Mouse (Mus musculus): ENCODE data around the gene Nek8. TPM values are rescaled to one million over a fixed set of nuclear protein-coding genes. Genes with fewer than 3 reads are reported as not detected.

Gene Nek8
- polyA plus RNA-seq, 1 experiment from 2014 or later = 20.3 TPM

GRCm38 (mm10) chr11:78163681-78164603, 12.5 kb downstream of the Nek8 start:
- Histone ChIP-seq H3K4me2 (peak overlapping the region; percentile 76), H3K27me3 (no peaks in the 10 kb centered on the region), H3K9ac (peak overlapping the region; percentile 98), H3K4me1 (peaks cover 55% of the 10 kb centered on the region), H3K9me3 (no peaks in the 10 kb centered on the region), H3K4me3 (peak overlapping the region; percentile 81), H3K27ac (peak overlapping the region; percentile 98), H3K36me3 (peaks cover 27% of the 10 kb centered on the region)
- peak; percentile 61 for ATAC-seq (ENCODE audit: borderline replicate concordance, extremely low read depth, low FRiP score, low TSS enrichment)
- WGBS = 1% methylated on average over 22 of the region's 22 CpGs

DNA sequence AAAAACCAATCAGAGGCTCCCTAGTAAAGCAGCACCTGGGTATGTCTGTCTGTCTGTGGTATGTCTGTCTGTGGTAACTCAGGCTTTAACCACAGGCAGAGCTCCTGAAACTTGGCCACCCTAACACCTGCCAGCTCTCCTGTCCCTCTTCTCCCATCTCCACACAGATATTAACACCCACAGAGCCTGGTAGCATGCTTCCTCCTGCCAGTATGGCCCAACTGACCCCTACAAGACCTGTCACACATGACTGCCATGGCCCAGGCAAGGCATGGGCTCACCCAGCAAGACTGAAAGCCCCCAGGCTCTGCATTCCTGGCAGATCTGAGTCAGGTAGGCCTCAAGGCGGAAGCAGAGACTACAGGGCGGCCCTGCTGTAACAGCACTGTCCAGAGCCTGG, 13.4 kb downstream of the Nek8 start:
- Histone ChIP-seq H3K36me3 (peaks cover 36% of the 10 kb centered on the region), H3K27me3 (no peaks in the 10 kb centered on the region), H3K9me3 (no peaks in the 10 kb centered on the region), H3K4me2 (peak overlapping the region; percentile 76), H3K9ac (peak overlapping the region; percentile 98), H3K27ac (peak overlapping the region; percentile 98), H3K4me3 (peak overlapping the region; percentile 81), H3K4me1 (peaks cover 55% of the 10 kb centered on the region)
- WGBS = 58% methylated on average over 2 of the region's 2 CpGs
- ATAC-seq (ENCODE audit: borderline replicate concordance, extremely low read depth, low FRiP score, low TSS enrichment) = no peak

DNA sequence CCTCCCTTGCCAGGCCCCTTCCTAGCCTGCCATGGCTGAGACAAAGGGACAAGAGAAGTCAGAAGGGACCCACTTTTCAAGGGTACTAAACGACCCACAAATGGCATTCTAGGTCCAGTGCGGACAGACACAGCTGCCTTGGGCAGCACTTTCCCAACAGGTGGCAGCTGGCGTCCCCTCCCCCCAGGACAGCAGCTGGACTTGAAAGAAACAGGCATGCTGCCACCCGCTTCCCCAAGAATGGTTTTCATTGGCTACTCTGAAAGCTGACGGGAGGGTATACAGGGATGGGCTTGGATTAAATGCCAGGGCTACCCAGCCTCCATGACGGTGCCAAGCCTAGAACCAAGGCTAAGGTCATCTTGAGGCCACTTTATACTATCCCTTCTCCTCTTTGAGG, 14.0 kb downstream of the Nek8 start:
- ATAC-seq (ENCODE audit: borderline replicate concordance, extremely low read depth, low FRiP score, low TSS enrichment) = no peak
- Histone ChIP-seq H3K9me3 (no peaks in the 10 kb centered on the region), H3K4me1 (peaks cover 55% of the 10 kb centered on the region), H3K27ac (peak overlapping the region; percentile 98), H3K4me3 (peak overlapping the region; percentile 81), H3K27me3 (no peaks in the 10 kb centered on the region), H3K9ac (peak overlapping the region; percentile 98; the same call in 1 of the 2 replicates), H3K4me2 (peak overlapping the region; percentile 76), H3K36me3 (peaks cover 41% of the 10 kb centered on the region)
- 40% methylated on average over 6 of the region's 6 CpGs for WGBS

GRCm38 (mm10) chr11:78161968-78162367, 14.5 kb downstream of the Nek8 start:
- H3K4me2 ChIP-seq = peak overlapping the region; percentile 76
- 0 out of 2 replicates have a peak overlapping the region, but pooled peaks have one; percentile 3 for H3K9ac ChIP-seq
- no peaks in the 10 kb centered on the region for H3K27me3 ChIP-seq
- H3K27ac ChIP-seq = peak overlapping the region; percentile 98; the same call in 1 of the 2 replicates
- no peaks in the 10 kb centered on the region for H3K9me3 ChIP-seq
- no peak for ATAC-seq (ENCODE audit: borderline replicate concordance, extremely low read depth, low FRiP score, low TSS enrichment)
- WGBS = 44% methylated on average over 4 of the region's 4 CpGs
- peaks cover 55% of the 10 kb centered on the region for H3K4me1 ChIP-seq
- H3K36me3 ChIP-seq = peaks cover 46% of the 10 kb centered on the region
- peak overlapping the region; percentile 81; the same call in 1 of the 2 replicates for H3K4me3 ChIP-seq

DNA sequence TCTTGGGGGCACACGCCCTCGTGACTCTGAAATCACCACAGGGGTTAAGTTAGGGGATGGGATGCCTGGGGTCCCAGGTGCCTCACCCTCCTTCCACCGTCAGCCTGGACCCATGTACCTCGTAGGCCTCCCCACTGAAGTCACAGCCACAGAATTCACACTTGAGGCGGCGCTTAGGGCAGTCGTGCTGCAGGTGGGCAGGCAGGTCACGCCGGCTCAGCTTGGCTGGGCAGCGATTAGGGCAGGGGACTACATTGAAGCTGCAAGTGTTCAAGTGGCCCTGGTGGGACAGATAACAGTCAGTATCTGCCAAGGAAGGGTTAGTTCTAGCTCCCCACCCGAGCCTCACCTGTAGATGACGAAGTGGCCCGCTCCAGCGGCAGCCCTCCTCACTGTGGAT, 15.3 kb downstream of the Nek8 start:
- Histone ChIP-seq H3K4me1 (peaks cover 48% of the 10 kb centered on the region), H3K9ac (no peak overlapping the region), H3K27me3 (no peaks in the 10 kb centered on the region), H3K4me2 (no peak overlapping the region), H3K9me3 (no peaks in the 10 kb centered on the region), H3K36me3 (peaks cover 52% of the 10 kb centered on the region), H3K4me3 (no peak overlapping the region), H3K27ac (no peak overlapping the region)
- no peak for ATAC-seq (ENCODE audit: borderline replicate concordance, extremely low read depth, low FRiP score, low TSS enrichment)
- WGBS = 82% methylated on average over 14 of the region's 14 CpGs

DNA sequence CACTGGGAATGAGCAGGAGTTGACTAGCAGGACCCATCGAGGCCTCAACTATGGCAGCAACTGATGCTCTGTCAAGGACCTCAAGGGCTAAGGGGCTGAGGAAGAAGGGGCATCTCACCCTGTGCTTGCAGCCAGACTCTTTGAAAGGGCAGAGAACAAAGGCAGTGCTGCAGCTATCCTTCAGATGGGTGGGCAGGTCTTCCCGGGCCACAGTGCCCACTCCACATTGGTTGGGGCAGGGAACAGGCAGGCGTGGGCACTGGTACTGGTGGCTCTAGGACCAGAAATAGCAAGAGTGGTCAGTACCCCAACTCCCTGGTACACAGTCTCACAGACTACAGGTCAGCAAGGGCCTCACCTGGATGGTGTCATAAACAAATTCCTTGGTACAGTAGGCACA, 15.8 kb downstream of the Nek8 start:
- Histone ChIP-seq H3K27ac (no peak overlapping the region), H3K27me3 (no peaks in the 10 kb centered on the region), H3K9me3 (no peaks in the 10 kb centered on the region), H3K36me3 (peaks cover 57% of the 10 kb centered on the region), H3K9ac (no peak overlapping the region), H3K4me2 (no peak overlapping the region), H3K4me3 (no peak overlapping the region), H3K4me1 (peaks cover 43% of the 10 kb centered on the region)
- WGBS = 85% methylated on average over 3 of the region's 3 CpGs
- ATAC-seq (ENCODE audit: borderline replicate concordance, extremely low read depth, low FRiP score, low TSS enrichment) = no peak

GRCm38 (mm10) chr11:78160171-78160570, 16.3 kb downstream of the Nek8 start:
- ATAC-seq (ENCODE audit: borderline replicate concordance, extremely low read depth, low FRiP score, low TSS enrichment) = no peak
- H3K27me3 ChIP-seq = no peaks in the 10 kb centered on the region
- WGBS = 67% methylated on average over 18 of the region's 18 CpGs
- no peak overlapping the region for H3K4me3 ChIP-seq
- no peak overlapping the region for H3K4me2 ChIP-seq
- no peak overlapping the region for H3K9ac ChIP-seq
- H3K9me3 ChIP-seq = no peaks in the 10 kb centered on the region
- H3K27ac ChIP-seq = no peak overlapping the region
- H3K4me1 ChIP-seq = peaks cover 43% of the 10 kb centered on the region
- peaks cover 62% of the 10 kb centered on the region for H3K36me3 ChIP-seq

DNA sequence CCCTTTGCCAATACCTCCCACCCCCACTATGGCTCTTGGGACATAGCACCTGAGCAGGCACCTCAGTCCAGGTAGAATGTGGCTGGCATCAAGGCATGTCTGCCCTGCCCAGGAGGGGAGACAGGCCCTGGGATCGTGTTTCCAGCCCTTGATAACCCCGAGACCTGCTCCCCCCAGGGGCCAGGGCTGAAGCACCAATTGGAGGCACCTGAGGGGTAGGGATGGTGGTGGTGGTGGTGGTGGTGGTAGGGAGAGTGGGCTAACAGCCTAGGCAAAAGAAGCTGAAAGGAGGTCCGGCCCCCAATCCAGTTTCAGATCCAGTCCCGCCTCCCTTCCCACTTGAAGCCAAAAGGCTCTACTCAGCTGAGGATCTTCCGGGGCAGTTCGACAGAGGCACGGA, 16.9 kb downstream of the Nek8 start:
- no peak for ATAC-seq (ENCODE audit: borderline replicate concordance, extremely low read depth, low FRiP score, low TSS enrichment)
- no peak overlapping the region for H3K9ac ChIP-seq
- no peak overlapping the region for H3K4me2 ChIP-seq
- H3K9me3 ChIP-seq = no peaks in the 10 kb centered on the region
- peaks cover 47% of the 10 kb centered on the region for H3K4me1 ChIP-seq
- H3K27ac ChIP-seq = peak overlapping the region; percentile 51; the same call in 1 of the 2 replicates
- WGBS = 53% methylated on average over 7 of the region's 7 CpGs
- H3K4me3 ChIP-seq = no peak overlapping the region
- H3K27me3 ChIP-seq = no peaks in the 10 kb centered on the region
- H3K36me3 ChIP-seq = peaks cover 67% of the 10 kb centered on the region

- WGBS = 23% methylated on average over 2 of the region's 2 CpGs
- peaks cover 52% of the 10 kb centered on the region for H3K4me1 ChIP-seq
These were observed 17.4 kb downstream of the Nek8 start for GRCm38 (mm10) chr11:78159096-78159495.

DNA sequence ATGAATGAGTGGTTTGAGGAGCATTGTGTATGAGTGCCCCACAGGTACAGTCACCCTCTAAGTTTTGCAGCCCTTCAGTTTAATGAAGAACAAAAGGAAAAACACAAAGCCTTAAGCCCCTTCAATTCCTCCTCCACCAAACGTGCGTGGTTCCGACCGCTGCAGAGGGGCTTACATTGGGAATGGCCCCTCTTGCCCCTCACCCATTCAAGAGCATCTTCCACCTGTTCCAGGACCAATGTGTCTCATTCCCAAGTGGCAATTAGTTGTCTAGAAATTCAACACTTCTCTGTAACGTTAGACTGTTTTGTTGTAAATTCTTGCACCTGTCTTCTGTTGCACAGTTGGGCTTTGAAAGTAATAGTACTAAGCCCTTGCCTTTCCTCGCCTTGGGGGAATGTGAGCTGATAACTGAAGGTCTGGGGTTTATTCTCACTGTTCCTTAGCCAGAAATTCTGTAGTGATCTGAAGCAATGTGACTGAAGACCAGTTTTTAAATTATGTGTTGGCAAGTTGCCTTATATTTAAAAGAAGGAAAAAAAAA, 20.2 kb downstream of the Nek8 start:
- ATAC-seq (ENCODE audit: borderline replicate concordance, extremely low read depth, low FRiP score, low TSS enrichment) = no peak
- WGBS = 69% methylated on average over 6 of the region's 6 CpGs
- H3K4me3 ChIP-seq = no peak overlapping the region
- peaks cover 70% of the 10 kb centered on the region for H3K36me3 ChIP-seq
- no peak overlapping the region for H3K4me2 ChIP-seq
- H3K9ac ChIP-seq = no peak overlapping the region
- no peak overlapping the region for H3K27ac ChIP-seq
- H3K27me3 ChIP-seq = no peaks in the 10 kb centered on the region
- H3K4me1 ChIP-seq = peaks cover 52% of the 10 kb centered on the region
- no peaks in the 10 kb centered on the region for H3K9me3 ChIP-seq

More at GRCm38 (mm10) chr11:78159096-78159495, 17.4 kb downstream of the Nek8 start:
- no peak overlapping the region for H3K4me2 ChIP-seq
- H3K4me3 ChIP-seq = no peak overlapping the region
- H3K9me3 ChIP-seq = no peaks in the 10 kb centered on the region
- ATAC-seq (ENCODE audit: borderline replicate concordance, extremely low read depth, low FRiP score, low TSS enrichment) = no peak
- peaks cover 70% of the 10 kb centered on the region for H3K36me3 ChIP-seq
- H3K27ac ChIP-seq = peak overlapping the region; percentile 51; the same call in 1 of the 2 replicates
- H3K9ac ChIP-seq = no peak overlapping the region
- no peaks in the 10 kb centered on the region for H3K27me3 ChIP-seq

GRCm38 (mm10) chr11:78155674-78156073, 20.8 kb downstream of the Nek8 start:
- H3K4me1 ChIP-seq = peaks cover 46% of the 10 kb centered on the region
- peaks cover 70% of the 10 kb centered on the region for H3K36me3 ChIP-seq
- 79% methylated on average over 5 of the region's 5 CpGs for WGBS
- H3K4me2 ChIP-seq = no peak overlapping the region
- H3K27ac ChIP-seq = no peak overlapping the region
- no peaks in the 10 kb centered on the region for H3K27me3 ChIP-seq
- ATAC-seq (ENCODE audit: borderline replicate concordance, extremely low read depth, low FRiP score, low TSS enrichment) = no peak
- no peaks in the 10 kb centered on the region for H3K9me3 ChIP-seq
- H3K9ac ChIP-seq = no peak overlapping the region
- H3K4me3 ChIP-seq = no peak overlapping the region

DNA sequence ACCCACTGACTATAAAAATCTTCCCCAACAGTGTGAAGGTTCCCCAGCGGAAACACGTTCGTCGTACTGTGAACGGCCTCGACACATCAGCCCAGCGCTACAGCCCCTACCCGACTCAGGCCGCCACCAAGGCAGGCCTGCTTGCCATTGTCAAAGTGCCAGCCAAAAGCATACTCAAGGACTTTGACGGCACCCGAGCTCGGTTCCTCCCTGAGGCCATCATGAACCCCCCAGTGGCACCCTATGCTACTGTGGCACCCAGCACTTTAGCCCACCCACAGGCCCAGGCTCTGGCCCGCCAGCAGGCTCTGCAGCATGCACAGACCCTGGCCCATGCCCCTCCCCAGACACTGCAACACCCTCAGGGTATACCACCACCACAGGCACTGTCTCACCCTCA, 22.7 kb downstream of the Nek8 start:
- 75% methylated on average over 13 of the region's 13 CpGs for WGBS
- Histone ChIP-seq H3K27me3 (no peaks in the 10 kb centered on the region), H3K4me2 (no peak overlapping the region), H3K9ac (0 out of 2 replicates have a peak overlapping the region, but pooled peaks have one; percentile 4), H3K9me3 (no peaks in the 10 kb centered on the region), H3K36me3 (peaks cover 70% of the 10 kb centered on the region), H3K4me3 (no peak overlapping the region), H3K4me1 (peaks cover 33% of the 10 kb centered on the region), H3K27ac (peak overlapping the region; percentile 90)
- 0 out of 2 replicates have a peak, but pooled peaks have one; percentile 9 for ATAC-seq (ENCODE audit: borderline replicate concordance, extremely low read depth, low FRiP score, low TSS enrichment)

All from lung, embryonic 15.5 days (tissue).